Mouse (Mus musculus): Measurements from ENCODE around the gene Gm49366. TPM values are rescaled to one million over a fixed set of nuclear protein-coding genes. Genes with fewer than 3 reads are reported as not detected.
"Not testable (repeated sequence)": the region's sequence is repeated elsewhere in the genome, so short reads cannot be mapped to it uniquely, and the experiment has no call there.

The Gm49366 gene
- polyA plus RNA-seq, 1 experiment from 2014 or later, result not detected

GRCm38 (mm10) chr12:84083842-84084241, 45.1 kb downstream of the Gm49366 start:
- Histone ChIP-seq H3K4me3 (ENCODE audit: inconsistent target) (no peak overlapping the region), H3K27ac (no peak overlapping the region), H3K79me2 (ENCODE audit: inconsistent target) (no peaks in the 10 kb centered on the region), H3K36me3 (ENCODE audit: inconsistent target) (no peaks in the 10 kb centered on the region)
- 94% methylated on average over 2 of the region's 2 CpGs for WGBS (ENCODE audit: missing documents)

- Histone ChIP-seq H3K36me3 (ENCODE audit: inconsistent target) (no peaks in the 10 kb centered on the region), H3K27ac (no peak overlapping the region), H3K4me3 (ENCODE audit: inconsistent target) (no peak overlapping the region), H3K79me2 (ENCODE audit: inconsistent target) (no peaks in the 10 kb centered on the region)
- WGBS (ENCODE audit: missing documents), result 89% methylated on average over 4 of the region's 4 CpGs
These were observed 45.8 kb downstream of the Gm49366 start for GRCm38 (mm10) chr12:84084581-84084980.

GRCm38 (mm10) chr12:84094666-84095065, 55.9 kb downstream of the Gm49366 start:
- H3K4me3 ChIP-seq (ENCODE audit: inconsistent target); H3K36me3 ChIP-seq (ENCODE audit: inconsistent target): not testable (repeated sequence)
- WGBS (ENCODE audit: missing documents), result 88% methylated on average over 5 of the region's 5 CpGs

GRCm38 (mm10) chr12:84099605-84100004, 60.9 kb downstream of the Gm49366 start:
- WGBS (ENCODE audit: missing documents), result 97% methylated on average over 2 of the region's 2 CpGs
- no peak overlapping the region for H3K27ac ChIP-seq
- H3K4me3 ChIP-seq (ENCODE audit: inconsistent target), result no peak overlapping the region
- H3K79me2 ChIP-seq (ENCODE audit: inconsistent target), result no peaks in the 10 kb centered on the region
- no peaks in the 10 kb centered on the region for H3K36me3 ChIP-seq (ENCODE audit: inconsistent target)

More at GRCm38 (mm10) chr12:84094666-84095065, 55.9 kb downstream of the Gm49366 start:
- H3K79me2 ChIP-seq (ENCODE audit: inconsistent target); H3K27ac ChIP-seq: not testable (repeated sequence)

GRCm38 (mm10) chr12:84100071-84100470, 61.3 kb downstream of the Gm49366 start:
- H3K4me3 ChIP-seq (ENCODE audit: inconsistent target), result no peak overlapping the region
- 88% methylated on average over 1 of the region's 1 CpGs for WGBS (ENCODE audit: missing documents)
- H3K36me3 ChIP-seq (ENCODE audit: inconsistent target), result no peaks in the 10 kb centered on the region
- no peak overlapping the region for H3K27ac ChIP-seq
- H3K79me2 ChIP-seq (ENCODE audit: inconsistent target), result no peaks in the 10 kb centered on the region

GRCm38 (mm10) chr12:84100604-84101492, 62.1 kb downstream of the Gm49366 start, which contains the start of gene Acot6:
Gene Acot6 (plus strand): TSS chr12:84100654.
- peak within 1 kb of the TSS; percentile 17; the same call in 1 of the 2 replicates for H3K4me3 ChIP-seq (ENCODE audit: inconsistent target)
- H3K27ac ChIP-seq; H3K79me2 ChIP-seq (ENCODE audit: inconsistent target); H3K36me3 ChIP-seq (ENCODE audit: inconsistent target): not testable (repeated sequence)
- WGBS (ENCODE audit: missing documents), result 3% methylated on average over 56 of the region's 80 CpGs

- H3K36me3 ChIP-seq (ENCODE audit: inconsistent target), result no peaks in the 10 kb centered on the region
- no peak overlapping the region for H3K4me3 ChIP-seq (ENCODE audit: inconsistent target)
- H3K27ac ChIP-seq, result no peak overlapping the region
- WGBS (ENCODE audit: missing documents), result 82% methylated on average over 2 of the region's 2 CpGs
- H3K79me2 ChIP-seq (ENCODE audit: inconsistent target), result no peaks in the 10 kb centered on the region
These were observed 62.7 kb downstream of the Gm49366 start for GRCm38 (mm10) chr12:84101493-84101845.

- Histone ChIP-seq H3K27ac (no peak overlapping the region), H3K79me2 (ENCODE audit: inconsistent target) (no peaks in the 10 kb centered on the region), H3K4me3 (ENCODE audit: inconsistent target) (no peak overlapping the region), H3K36me3 (ENCODE audit: inconsistent target) (no peaks in the 10 kb centered on the region)
- 95% methylated on average over 3 of the region's 3 CpGs for WGBS (ENCODE audit: missing documents)
These were observed 68.3 kb downstream of the Gm49366 start for GRCm38 (mm10) chr12:84107012-84107411.

GRCm38 (mm10) chr12:84107692-84108091, 69.0 kb downstream of the Gm49366 start:
- no peak overlapping the region for H3K4me3 ChIP-seq (ENCODE audit: inconsistent target)
- H3K27ac ChIP-seq, result no peak overlapping the region
- 27% methylated on average over 1 of the region's 1 CpGs for whole genome bisulfite sequencing (ENCODE audit: missing documents)
- H3K36me3 ChIP-seq (ENCODE audit: inconsistent target), result no peaks in the 10 kb centered on the region
- no peaks in the 10 kb centered on the region for H3K79me2 ChIP-seq (ENCODE audit: inconsistent target)

Other genes with a start within 250 kb of the Gm49366 start
- 32.8 to 57.9 TPM (median 47.1 TPM) in 3 replicates for gene Numb, start 117.0 kb upstream of the Gm49366 start, polyA plus RNA-seq (2018)
- 3.4 to 15.2 TPM (median 7.3 TPM) in 3 replicates for gene Riox1, start 88.3 kb upstream of the Gm49366 start, polyA plus RNA-seq (2018)
- gene Heatr4, start 54.1 kb upstream of the Gm49366 start, polyA plus RNA-seq (2018), result not detected in 3 replicates
- 9.4 to 14.1 TPM (median 11.7 TPM) in 3 replicates for gene Acot2, start 51.1 kb upstream of the Gm49366 start, polyA plus RNA-seq (2018)
- 1.9 to 4.4 TPM (median 3.0 TPM) in 3 replicates for gene Acot1, start 29.4 kb upstream of the Gm49366 start, polyA plus RNA-seq (2018)
- 0.05 to 0.83 TPM (median 0.11 TPM) in 3 replicates for gene Acot4, start 556 bp upstream of the Gm49366 start, polyA plus RNA-seq (2018)
- not detected in 3 replicates for gene Acot3, start 13.2 kb downstream of the Gm49366 start, polyA plus RNA-seq (2018)
- gene Acot5, start 30.4 kb downstream of the Gm49366 start, polyA plus RNA-seq (2018), result not detected in 3 replicates
- gene Acot6, start 61.7 kb downstream of the Gm49366 start, polyA plus RNA-seq (2018), result 0.25 to 1.5 TPM (median 0.76 TPM) in 3 replicates
- 1.2 to 2.2 TPM (median 1.7 TPM) in 3 replicates for gene Dnal1, start 75.4 kb downstream of the Gm49366 start, polyA plus RNA-seq (2018)
- gene Pnma1, start 109.6 kb downstream of the Gm49366 start, polyA plus RNA-seq (2018), result 0.13 to 0.29 TPM (median 0.20 TPM) in 3 replicates
- 11.0 to 13.7 TPM (median 13.5 TPM) in 3 replicates for gene Elmsan1, start 179.9 kb downstream of the Gm49366 start, polyA plus RNA-seq (2018)
- 38.2 to 43.3 TPM (median 40.5 TPM) in 3 replicates for gene Ptgr2, start 246.3 kb downstream of the Gm49366 start, polyA plus RNA-seq (2018)